ENCODE assay signal across 13 mouse cellular contexts in the genomic region with DNA sequence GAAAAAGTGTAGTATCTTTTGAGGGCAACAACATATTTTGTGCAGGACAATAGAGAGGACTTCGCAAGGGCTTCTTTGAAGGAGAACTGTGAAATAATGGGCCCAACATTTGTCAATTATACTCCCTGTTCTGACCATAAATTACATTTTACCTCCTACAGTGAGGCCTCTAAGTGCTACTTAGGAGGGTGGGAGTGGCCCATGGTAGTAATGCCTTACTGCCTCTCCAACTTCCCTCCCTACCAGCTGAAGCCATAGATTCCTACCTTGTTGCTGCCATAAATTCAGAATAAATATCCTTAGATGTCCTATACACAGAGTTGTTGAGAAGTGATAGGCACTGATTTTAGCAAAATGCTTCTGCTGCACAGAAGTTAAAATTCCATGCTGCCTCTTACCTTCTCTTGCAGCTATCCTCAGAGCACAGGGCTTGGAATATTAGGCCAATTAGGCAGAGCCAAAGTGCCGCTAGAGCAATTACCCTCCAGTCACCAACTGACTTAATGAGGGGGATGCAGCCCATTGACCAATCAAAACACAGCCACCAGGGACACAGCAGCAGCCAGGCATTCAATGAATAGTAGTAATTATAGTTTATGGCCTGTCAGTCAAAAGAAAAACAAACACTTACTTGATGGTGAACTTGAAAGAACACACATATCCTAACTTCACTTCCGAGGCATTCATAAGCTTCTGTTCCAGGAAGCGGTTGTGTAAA. TPM values are rescaled to one million over a fixed set of nuclear protein-coding genes. Genes with fewer than 3 reads are reported as not detected.
A peak's percentile ranks its signal among the peaks of the same experiment; 100 is the strongest.
DNase-seq lines count a peak whose midpoint lies in the region; ATAC-seq and TF ChIP-seq lines count a peak whose summit lies in the region.
"Had no signal": no experiment of that assay in that cellular context is flagged by ENCODE, and none has a peak within 500 bp of the region (broad histone marks: within the 10 kb centered on the region; RNA-seq: fewer than 3 reads in every experiment).

No protein-coding gene starts in this region.

- DNase-seq in frontal cortex, postnatal 14 days (ENCODE audit: low spot score in 2 of 2): no peak
- DNase-seq in neural tube, embryonic 11.5 days (ENCODE audit: low spot score): no peak
- DNase-seq in kidney, postnatal 0 days (ENCODE audit: low spot score): peak; percentile 53
- no peak for DNase-seq in ovary, postnatal 36 days (ENCODE audit: low spot score)
- no peak for DNase-seq in urinary bladder, postnatal 10 days (ENCODE audit: low spot score)
- DNase-seq: heart, adult 2 months; heart, postnatal 4 days; liver, embryonic 13.5 days; lung, postnatal 4 days had no signal

- no peak for TF ChIP-seq CTCF in kidney, postnatal 0 days (IDR thresholded peaks at IDR 0.05; ENCODE audit: low read depth)

- WGBS in neural tube, embryonic 11.5 days: 42% methylated on average over 4 of the region's 4 CpGs
- 27% methylated on average over 4 of the region's 4 CpGs for WGBS in neural tube, embryonic 15.5 days
- WGBS in kidney, postnatal 0 days: 23% methylated on average over 4 of the region's 4 CpGs
- 26% methylated on average over 4 of the region's 4 CpGs for WGBS in neural tube, embryonic 14.5 days

- no peaks in the 10 kb centered on the region for H3K27me3 ChIP-seq in neural tube, embryonic 11.5 days (ENCODE audit: control insufficient read depth, insufficient read depth, low read length)
- no peaks in the 10 kb centered on the region for H3K27me3 ChIP-seq in neural tube, embryonic 15.5 days (replicated peaks)
- H3K27me3 ChIP-seq in kidney, postnatal 0 days (ENCODE audit: insufficient read depth, low read length): no peaks in the 10 kb centered on the region
- no peaks in the 10 kb centered on the region for H3K27me3 ChIP-seq in neural tube, embryonic 14.5 days (ENCODE audit: control insufficient read depth, insufficient read depth, low read length)
- H3K27me3 ChIP-seq: liver, embryonic 13.5 days had no signal

- no peak overlapping the region for H3K4me2 ChIP-seq in neural tube, embryonic 11.5 days (ENCODE audit: low read depth)
- no peak overlapping the region for H3K4me2 ChIP-seq in neural tube, embryonic 15.5 days
- no peak overlapping the region for H3K4me2 ChIP-seq in kidney, postnatal 0 days (ENCODE audit: low read length)
- H3K4me2 ChIP-seq in neural tube, embryonic 14.5 days (ENCODE audit: low read depth, low read length): no peak overlapping the region
- H3K4me2 ChIP-seq: liver, embryonic 13.5 days had no signal

- no peak overlapping the region for H3K4me3 ChIP-seq in neural tube, embryonic 11.5 days (ENCODE audit: low read depth, low read length)
- no peak overlapping the region for H3K4me3 ChIP-seq in neural tube, embryonic 15.5 days (replicated peaks)
- no peak overlapping the region for H3K4me3 ChIP-seq in kidney, postnatal 0 days (replicated peaks; ENCODE audit: low read depth, low read length)
- H3K4me3 ChIP-seq in neural tube, embryonic 14.5 days (ENCODE audit: low read depth, low read length): no peak overlapping the region
- H3K4me3 ChIP-seq: heart, adult 2 months; liver, embryonic 13.5 days had no signal

- peak; percentile 62; the same call in 1 of the 2 replicates for ATAC-seq in frontal cortex, adult (ENCODE audit: low TSS enrichment)
- ATAC-seq in neural tube, embryonic 11.5 days (ENCODE audit: insufficient read depth, low FRiP score, low TSS enrichment): peak; percentile 39; the same call in 1 of the 2 replicates
- ATAC-seq in neural tube, embryonic 15.5 days (ENCODE audit: low FRiP score): no peak
- peak; percentile 69 for ATAC-seq in kidney, postnatal 0 days (replicated peaks; ENCODE audit: low FRiP score, low read depth)
- peak; percentile 90 for ATAC-seq in neural tube, embryonic 14.5 days (ENCODE audit: low read depth)

- no peaks in the 10 kb centered on the region for H3K4me1 ChIP-seq in neural tube, embryonic 11.5 days (ENCODE audit: control insufficient read depth, insufficient read depth, low read length)
- H3K4me1 ChIP-seq in neural tube, embryonic 15.5 days: peaks cover 10% of the 10 kb centered on the region
- H3K4me1 ChIP-seq in kidney, postnatal 0 days (replicated peaks; ENCODE audit: insufficient read depth, low read length): no peaks in the 10 kb centered on the region
- peaks cover 5% of the 10 kb centered on the region; the same call in 1 of the 2 replicates for H3K4me1 ChIP-seq in neural tube, embryonic 14.5 days (ENCODE audit: control insufficient read depth, insufficient read depth, low read length)
- H3K4me1 ChIP-seq: liver, embryonic 13.5 days had no signal

- H3K36me3 ChIP-seq in neural tube, embryonic 11.5 days (ENCODE audit: control insufficient read depth, insufficient read depth, low read length): no peaks in the 10 kb centered on the region
- peaks cover 35% of the 10 kb centered on the region for H3K36me3 ChIP-seq in neural tube, embryonic 15.5 days
- peaks cover 5% of the 10 kb centered on the region; the same call in 1 of the 2 replicates for H3K36me3 ChIP-seq in kidney, postnatal 0 days (ENCODE audit: insufficient read depth, low read length)
- H3K36me3 ChIP-seq in neural tube, embryonic 14.5 days (ENCODE audit: control insufficient read depth, insufficient read depth, low read length): 0 out of 2 replicates have a peak, but pooled peaks cover 3% of the 10 kb centered on the region
- H3K36me3 ChIP-seq: liver, embryonic 13.5 days had no signal

- no peaks in the 10 kb centered on the region for H3K9me3 ChIP-seq in neural tube, embryonic 11.5 days (ENCODE audit: control insufficient read depth, low read length)
- H3K9me3 ChIP-seq in neural tube, embryonic 15.5 days (replicated peaks): no peaks in the 10 kb centered on the region
- H3K9me3 ChIP-seq in kidney, postnatal 0 days (replicated peaks; ENCODE audit: low read length): no peaks in the 10 kb centered on the region
- no peaks in the 10 kb centered on the region for H3K9me3 ChIP-seq in neural tube, embryonic 14.5 days (ENCODE audit: control insufficient read depth, low read length)
- H3K9me3 ChIP-seq: G1E; liver, embryonic 13.5 days had no signal

- H3K9ac ChIP-seq in neural tube, embryonic 11.5 days (ENCODE audit: low read length): no peak overlapping the region
- H3K9ac ChIP-seq in neural tube, embryonic 15.5 days (replicated peaks): no peak overlapping the region
- H3K9ac ChIP-seq in kidney, postnatal 0 days (ENCODE audit: low read depth, low read length): no peak overlapping the region
- H3K9ac ChIP-seq in neural tube, embryonic 14.5 days (replicated peaks; ENCODE audit: low read depth, low read length): no peak overlapping the region
- H3K9ac ChIP-seq: liver, embryonic 13.5 days had no signal

- H3K27ac ChIP-seq in neural tube, embryonic 11.5 days (ENCODE audit: low read depth, low read length): no peak overlapping the region
- no peak overlapping the region for H3K27ac ChIP-seq in neural tube, embryonic 15.5 days (replicated peaks)
- H3K27ac ChIP-seq in kidney, postnatal 0 days: no peak overlapping the region
- no peak overlapping the region for H3K27ac ChIP-seq in neural tube, embryonic 14.5 days (ENCODE audit: low read depth, low read length)
- H3K27ac ChIP-seq: heart, adult 2 months; liver, embryonic 13.5 days had no signal

RNA-seq across cellular contexts. Expression of a gene that starts 29.4 kb away (rescaled TPM):
- polyA plus RNA-seq in neural tube, embryonic 11.5 days (2014; fragmentation: Nextera tagmentation; extraction: Ambion mirVana): 5.3 and 5.6 TPM in 2 replicates
- 9.6 and 13.0 TPM in 2 replicates for polyA plus RNA-seq in neural tube, embryonic 15.5 days (2015; fragmentation: Nextera tagmentation; extraction: Ambion mirVana)
- polyA plus RNA-seq in kidney, postnatal 0 days (2015; fragmentation: Nextera tagmentation; extraction: Ambion mirVana): 41.1 and 43.9 TPM in 2 replicates
- polyA plus RNA-seq in neural tube, embryonic 14.5 days (2014; fragmentation: Nextera tagmentation; extraction: Ambion mirVana): 8.2 and 10.4 TPM in 2 replicates

RNA-seq across cellular contexts. Expression of a gene that starts 40.9 kb away (rescaled TPM):
- polyA plus RNA-seq in neural tube, embryonic 11.5 days (2014; fragmentation: Nextera tagmentation; extraction: Ambion mirVana): 50.3 and 53.1 TPM in 2 replicates
- polyA plus RNA-seq in neural tube, embryonic 15.5 days (2015; fragmentation: Nextera tagmentation; extraction: Ambion mirVana): 49.0 and 57.2 TPM in 2 replicates
- 25.8 and 28.4 TPM in 2 replicates for polyA plus RNA-seq in kidney, postnatal 0 days (2015; fragmentation: Nextera tagmentation; extraction: Ambion mirVana)
- 74.5 and 75.0 TPM in 2 replicates for polyA plus RNA-seq in neural tube, embryonic 14.5 days (2014; fragmentation: Nextera tagmentation; extraction: Ambion mirVana)
